Mouse (Mus musculus) heart, embryonic 13.5 days (tissue): ENCODE results near the gene Rfx2. TPM values are rescaled to one million over a fixed set of nuclear protein-coding genes. Genes with fewer than 3 reads are reported as not detected.

Experiments
- ATAC-seq: fragments of 200-750 bp; cut with Nextera tagmentation; 2 replicates; pipeline ENCODE4 v1.8.0; 2017; ENCODE audit warnings: moderate TSS enrichment; ENCODE audit not compliant: insufficient number of reproducible peaks, low FRiP score, low TSS enrichment; ENCODE audit errors: extremely low read depth
- H3K27ac ChIP-seq: fragments of 300-500 bp; sonication (generic); replicated peaks from 2 replicates; pipeline ENCODE4 v1.5.1; 2015; ENCODE audit warnings: moderate library complexity, mild to moderate bottlenecking, inconsistent platforms
- H3K27me3 ChIP-seq: fragments of 300-500 bp; sonication (generic); replicated peaks from 2 replicates; pipeline ENCODE4 v1.6.1; 2015; ENCODE audit warnings: mild to moderate bottlenecking, inconsistent platforms
- H3K36me3 ChIP-seq: fragments of 300-500 bp; sonication (generic); 2 replicates; pipeline ENCODE4 v1.6.1; 2015; ENCODE audit warnings: mild to moderate bottlenecking, inconsistent platforms
- H3K4me1 ChIP-seq: fragments of 300-500 bp; sonication (generic); 2 replicates; pipeline ENCODE4 v1.6.1; 2015; ENCODE audit warnings: inconsistent platforms
- H3K4me2 ChIP-seq: fragments of 300-500 bp; sonication (generic); 2 replicates; pipeline ENCODE4 v1.6.1; 2015; ENCODE audit warnings: inconsistent platforms, mild to moderate bottlenecking, moderate library complexity
- H3K4me3 ChIP-seq: fragments of 300-500 bp; sonication (generic); 2 replicates; pipeline ENCODE4 v1.5.1; 2015; ENCODE audit warnings: moderate library complexity, mild to moderate bottlenecking, inconsistent platforms
- H3K9ac ChIP-seq: fragments of 300-500 bp; sonication (generic); 2 replicates; pipeline ENCODE4 v1.6.1; 2015; ENCODE audit warnings: inconsistent platforms, mild to moderate bottlenecking, moderate library complexity
- H3K9me3 ChIP-seq: fragments of 300-500 bp; sonication (generic); 2 replicates; pipeline ENCODE4 v1.6.1; 2016; ENCODE audit warnings: inconsistent platforms
- WGBS: fragments of 180-500 bp; shearing (Covaris S2); methylation state at CpG from one replicate; pipeline ENCODE4 v1.1.7; 2015; ENCODE audit warnings: mixed read lengths; 5-methylcytosine and 5-hydroxymethylcytosine counted together
- polyA plus RNA-seq: library from polyadenylated mRNA; unstranded; fragments of >200 nt; fragmentation: Nextera tagmentation; extraction: Ambion mirVana; gene quantifications from 2 replicates; pipeline ENCODE4 v1.2.1, GENCODE M21; 2015

The Rfx2 gene
- polyA plus RNA-seq, 1 experiment from 2014 or later: 4.9 TPM

DNA sequence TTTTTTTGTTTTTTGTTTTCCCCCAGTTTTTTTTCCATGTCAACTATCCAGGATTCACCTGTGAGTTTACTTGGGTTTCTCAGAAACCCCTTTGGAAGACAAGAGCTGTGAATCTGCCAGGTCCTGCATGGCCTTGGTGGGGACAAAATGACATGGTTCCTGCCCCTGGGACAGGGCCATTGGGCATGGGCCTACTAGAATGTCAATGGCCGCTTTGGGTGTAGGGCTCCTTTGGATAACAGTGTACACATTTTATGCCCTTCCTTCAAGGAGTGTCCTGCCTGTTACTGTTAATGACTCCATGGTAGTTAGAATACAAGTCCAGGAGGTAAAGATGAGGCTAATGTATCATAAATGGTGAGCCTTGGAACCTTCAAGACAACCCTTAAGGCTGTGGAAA, 2.1 kb upstream of the Rfx2 start:
- 72% methylated on average over 1 of the region's 1 CpGs for WGBS
- Histone ChIP-seq H3K27me3 (peaks cover 44% of the 10 kb centered on the region), H3K9me3 (no peaks in the 10 kb centered on the region), H3K4me1 (peaks cover 16% of the 10 kb centered on the region), H3K4me2 (no peak overlapping the region), H3K9ac (no peak overlapping the region), H3K4me3 (no peak overlapping the region), H3K36me3 (no peaks in the 10 kb centered on the region), H3K27ac (no peak overlapping the region)
- no peak for ATAC-seq

DNA sequence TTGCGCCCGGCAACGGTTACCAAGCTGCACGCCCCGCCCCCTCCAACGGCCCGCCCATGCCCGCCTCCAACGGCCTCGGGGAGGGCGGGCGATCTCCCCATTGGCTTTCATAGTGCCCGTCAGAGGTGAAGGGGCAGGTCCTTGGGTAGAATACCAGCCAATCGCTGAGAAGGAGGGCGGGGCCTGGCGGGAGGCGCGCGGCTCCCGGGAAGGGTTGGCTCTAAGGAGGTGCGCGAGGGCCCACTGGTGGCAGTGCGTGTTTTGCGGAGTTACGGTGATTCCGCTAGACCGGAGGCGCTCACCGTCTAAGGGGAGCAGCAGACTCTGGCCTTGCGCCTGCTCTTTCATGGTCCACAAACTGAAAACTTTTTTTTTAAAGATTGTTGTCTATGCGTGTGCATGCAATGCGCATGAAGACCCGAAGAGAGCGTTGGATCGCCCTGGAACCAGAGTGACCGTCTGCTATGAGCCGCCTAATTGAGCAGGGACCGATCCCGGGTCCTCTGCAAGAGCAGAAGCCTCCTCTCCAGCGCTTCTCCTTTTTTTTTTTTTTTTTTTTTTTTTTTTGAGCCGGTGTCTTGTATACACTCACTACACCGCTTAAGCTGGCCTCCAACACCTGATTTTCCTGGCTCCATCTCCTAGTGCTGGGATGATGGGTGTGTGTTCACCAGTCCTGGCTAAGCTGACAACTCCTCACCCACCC, 451 bp upstream of the Rfx2 start:
- peaks cover 21% of the 10 kb centered on the region for H3K4me1 ChIP-seq
- peaks cover 31% of the 10 kb centered on the region; the same call in 1 of the 2 replicates for H3K27me3 ChIP-seq
- no peaks in the 10 kb centered on the region for H3K9me3 ChIP-seq
- peak overlapping the region; percentile 97 for H3K4me2 ChIP-seq
- no peaks in the 10 kb centered on the region for H3K36me3 ChIP-seq
- H3K9ac ChIP-seq: peak overlapping the region; percentile 66
- under 1% methylated on average over 41 of the region's 42 CpGs for WGBS
- no peak overlapping the region for H3K27ac ChIP-seq
- H3K4me3 ChIP-seq: peak overlapping the region; percentile 75
- peak; percentile 98 for ATAC-seq

GRCm38 (mm10) chr17:56829795-56830194, 1.0 kb downstream of the Rfx2 start:
- H3K27ac ChIP-seq: no peak overlapping the region
- peak overlapping the region; percentile 84 for H3K9ac ChIP-seq
- ATAC-seq: no peak
- peak overlapping the region; percentile 97 for H3K4me2 ChIP-seq
- H3K4me3 ChIP-seq: peak overlapping the region; percentile 75
- no peaks in the 10 kb centered on the region for H3K36me3 ChIP-seq
- H3K27me3 ChIP-seq: peaks cover 30% of the 10 kb centered on the region; the same call in 1 of the 2 replicates
- no peaks in the 10 kb centered on the region for H3K9me3 ChIP-seq
- 1% methylated on average over 27 of the region's 27 CpGs for WGBS
- H3K4me1 ChIP-seq: peaks cover 21% of the 10 kb centered on the region

DNA sequence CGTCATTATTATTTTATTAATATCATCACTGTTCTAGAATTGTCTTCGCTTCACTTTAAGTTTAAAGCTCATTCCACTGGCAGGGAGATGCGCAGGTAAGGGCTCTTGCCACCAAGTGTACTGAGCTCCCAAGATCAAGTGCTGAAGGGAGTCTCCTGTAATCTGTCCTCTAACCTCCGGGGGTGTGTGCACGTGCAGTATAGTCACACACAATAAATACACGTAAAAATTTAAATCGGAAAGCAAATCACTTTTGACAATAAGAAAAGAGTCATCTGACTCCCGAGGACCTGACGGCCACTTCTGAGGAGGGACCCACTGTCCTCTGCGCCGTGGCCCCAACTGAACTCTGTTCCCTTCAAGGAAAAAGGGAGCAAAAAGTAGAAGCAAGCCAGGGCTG, 1.6 kb downstream of the Rfx2 start:
- H3K4me2 ChIP-seq: peak overlapping the region; percentile 97
- no peak overlapping the region for H3K27ac ChIP-seq
- H3K9me3 ChIP-seq: no peaks in the 10 kb centered on the region
- ATAC-seq: no peak
- H3K27me3 ChIP-seq: peaks cover 30% of the 10 kb centered on the region; the same call in 1 of the 2 replicates
- peak overlapping the region; percentile 75 for H3K4me3 ChIP-seq
- H3K4me1 ChIP-seq: peaks cover 21% of the 10 kb centered on the region
- 40% methylated on average over 11 of the region's 11 CpGs for WGBS
- peak overlapping the region; percentile 84 for H3K9ac ChIP-seq
- H3K36me3 ChIP-seq: no peaks in the 10 kb centered on the region

- Histone ChIP-seq H3K4me3 (no peak overlapping the region), H3K36me3 (no peaks in the 10 kb centered on the region), H3K27ac (no peak overlapping the region), H3K4me1 (peaks cover 20% of the 10 kb centered on the region), H3K9me3 (no peaks in the 10 kb centered on the region), H3K4me2 (no peak overlapping the region), H3K27me3 (peaks cover 20% of the 10 kb centered on the region; the same call in 1 of the 2 replicates), H3K9ac (no peak overlapping the region)
- WGBS: 79% methylated on average over 2 of the region's 2 CpGs
- no peak for ATAC-seq
These were observed 4.1 kb downstream of the Rfx2 start for GRCm38 (mm10) chr17:56826718-56827117.

- Histone ChIP-seq H3K4me2 (no peak overlapping the region), H3K27ac (no peak overlapping the region), H3K9ac (no peak overlapping the region), H3K9me3 (no peaks in the 10 kb centered on the region), H3K4me3 (no peak overlapping the region), H3K36me3 (no peaks in the 10 kb centered on the region), H3K27me3 (peaks cover 7% of the 10 kb centered on the region; the same call in 1 of the 2 replicates), H3K4me1 (peaks cover 18% of the 10 kb centered on the region)
- whole genome bisulfite sequencing: 60% methylated on average over 2 of the region's 2 CpGs
- ATAC-seq: no peak
These were observed 7.5 kb downstream of the Rfx2 start for GRCm38 (mm10) chr17:56823352-56823751.

- no peaks in the 10 kb centered on the region for H3K36me3 ChIP-seq
- 73% methylated on average over 2 of the region's 2 CpGs for WGBS
- H3K9me3 ChIP-seq: no peaks in the 10 kb centered on the region
- no peak overlapping the region for H3K4me3 ChIP-seq
- no peak overlapping the region for H3K4me2 ChIP-seq
- H3K9ac ChIP-seq: no peak overlapping the region
- peaks cover 18% of the 10 kb centered on the region for H3K4me1 ChIP-seq
- H3K27ac ChIP-seq: no peak overlapping the region
- ATAC-seq: no peak
- H3K27me3 ChIP-seq: no peaks in the 10 kb centered on the region
These were observed 8.4 kb downstream of the Rfx2 start for GRCm38 (mm10) chr17:56822380-56822779.

DNA sequence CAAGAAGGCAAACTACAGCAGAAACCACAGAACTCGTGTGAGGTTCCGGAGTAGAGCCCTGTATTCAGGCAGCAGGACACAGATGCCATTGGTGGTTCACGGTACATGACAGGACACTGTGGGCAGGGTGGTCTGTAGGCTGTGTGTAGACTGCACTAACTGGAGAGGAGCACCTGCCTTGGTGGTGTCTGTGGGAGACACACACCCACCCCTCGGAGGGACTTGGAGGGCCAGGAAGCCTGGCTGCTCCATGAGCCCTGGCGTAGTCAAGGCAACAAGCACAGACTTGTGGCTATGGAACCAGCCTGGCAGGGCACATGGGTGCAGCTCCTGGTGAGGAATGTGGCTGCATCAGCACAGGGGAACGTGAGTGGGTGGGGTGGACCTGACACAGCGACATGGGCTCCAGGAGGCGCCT, 11.1 kb downstream of the Rfx2 start:
- H3K9me3 ChIP-seq: no peaks in the 10 kb centered on the region
- no peaks in the 10 kb centered on the region for H3K27me3 ChIP-seq
- no peak for ATAC-seq
- peaks cover 19% of the 10 kb centered on the region for H3K4me1 ChIP-seq
- H3K9ac ChIP-seq: no peak overlapping the region
- H3K36me3 ChIP-seq: no peaks in the 10 kb centered on the region
- H3K27ac ChIP-seq: peak overlapping the region; percentile 30; the same call in 1 of the 2 replicates
- no peak overlapping the region for H3K4me2 ChIP-seq
- H3K4me3 ChIP-seq: no peak overlapping the region
- WGBS: 68% methylated on average over 8 of the region's 8 CpGs

GRCm38 (mm10) chr17:56819032-56819545, 11.7 kb downstream of the Rfx2 start:
- Histone ChIP-seq H3K9ac (no peak overlapping the region), H3K27me3 (no peaks in the 10 kb centered on the region), H3K27ac (peak overlapping the region; percentile 30; the same call in 1 of the 2 replicates), H3K4me2 (no peak overlapping the region), H3K9me3 (no peaks in the 10 kb centered on the region), H3K36me3 (no peaks in the 10 kb centered on the region), H3K4me3 (no peak overlapping the region), H3K4me1 (peaks cover 25% of the 10 kb centered on the region)
- 50% methylated on average over 6 of the region's 6 CpGs for WGBS
- ATAC-seq: no peak; the same call in 1 of the 2 replicates

DNA sequence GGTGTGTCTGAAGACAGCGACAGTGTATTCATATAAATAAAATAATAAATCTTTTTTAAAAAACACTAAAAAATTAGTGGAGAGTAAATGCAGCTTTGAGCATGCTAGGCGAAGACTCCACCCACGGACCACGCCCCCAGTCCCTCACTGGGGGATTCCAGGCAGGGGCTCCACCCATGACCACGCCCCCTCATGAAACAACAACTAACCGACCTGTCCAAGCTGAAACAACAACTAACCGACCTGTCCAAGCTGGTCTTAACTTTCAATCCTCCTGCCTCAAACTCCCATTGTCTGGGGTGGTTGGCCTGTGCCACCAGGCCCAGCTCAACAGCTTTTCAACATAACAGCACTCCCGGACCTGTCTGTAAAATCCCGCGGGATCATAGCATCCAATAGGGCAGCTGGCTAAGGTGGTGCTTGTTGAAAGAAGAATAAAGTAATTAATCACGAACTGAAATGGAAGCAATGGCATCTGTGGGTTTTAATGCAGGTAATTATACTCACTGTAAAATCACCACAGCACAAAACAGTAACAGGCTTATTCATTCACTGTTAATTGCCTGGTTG, 12.7 kb downstream of the Rfx2 start:
- peaks cover 33% of the 10 kb centered on the region for H3K4me1 ChIP-seq
- WGBS: 33% methylated on average over 11 of the region's 11 CpGs
- 0 out of 2 replicates have a peak overlapping the region, but pooled peaks have one; percentile 24 for H3K9ac ChIP-seq
- no peak overlapping the region; the same call in 1 of the 2 replicates for H3K4me3 ChIP-seq
- no peak overlapping the region for H3K27ac ChIP-seq
- H3K27me3 ChIP-seq: no peaks in the 10 kb centered on the region
- no peaks in the 10 kb centered on the region for H3K36me3 ChIP-seq
- no peak for ATAC-seq
- peak overlapping the region; percentile 31; the same call in 1 of the 2 replicates for H3K4me2 ChIP-seq
- no peaks in the 10 kb centered on the region for H3K9me3 ChIP-seq

DNA sequence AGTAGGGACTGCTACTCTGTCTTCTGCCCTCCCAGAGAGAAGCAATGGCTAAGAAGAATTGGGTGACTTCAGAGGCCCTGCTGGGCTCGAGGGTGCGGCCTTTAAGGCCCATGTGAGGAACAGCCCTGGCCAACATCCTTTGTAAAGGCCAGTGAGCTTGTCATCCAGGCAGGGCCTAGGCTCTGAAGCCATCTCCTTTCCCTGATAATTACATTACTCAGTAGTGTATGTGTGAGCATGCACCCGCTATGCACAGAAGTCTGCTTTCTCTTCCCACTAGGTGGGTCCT, 15.8 kb downstream of the Rfx2 start:
- Histone ChIP-seq H3K27ac (peak overlapping the region; percentile 37), H3K36me3 (no peaks in the 10 kb centered on the region), H3K4me2 (no peak overlapping the region), H3K9me3 (no peaks in the 10 kb centered on the region), H3K4me3 (no peak overlapping the region), H3K27me3 (no peaks in the 10 kb centered on the region), H3K9ac (0 out of 2 replicates have a peak overlapping the region, but pooled peaks have one; percentile 16), H3K4me1 (peaks cover 50% of the 10 kb centered on the region)
- no peak for ATAC-seq
- WGBS: 76% methylated on average over 3 of the region's 3 CpGs
